Mouse (Mus musculus) heart, postnatal 0 days (tissue): Measurements from ENCODE around the gene Daam1. TPM values are rescaled to one million over a fixed set of nuclear protein-coding genes. Genes with fewer than 3 reads are reported as not detected.
A peak's percentile ranks its signal among the peaks of the same experiment; 100 is the strongest.

Experiments
- ATAC-seq: fragments of 200-750 bp; cut with Nextera tagmentation; 2 replicates; pipeline ENCODE4 v1.8.0; 2017; ENCODE audit warnings: low read depth, moderate number of reproducible peaks, moderate library complexity; ENCODE audit not compliant: insufficient read depth
- DNase-seq: peaks from one replicate; pipeline ENCODE4 v3.0.0-alpha.2; 2016; ENCODE audit warnings: low spot score
- H3K27ac ChIP-seq: fragments of 300-500 bp; sonication (generic); 2 replicates; pipeline ENCODE4 v1.5.1; 2014; ENCODE audit warnings: low read depth, mild to moderate bottlenecking
- H3K27me3 ChIP-seq: fragments of 300-500 bp; sonication (generic); 2 replicates; pipeline ENCODE4 v1.6.1; 2014; ENCODE audit warnings: low read length, mixed read lengths; ENCODE audit not compliant: control insufficient read depth, insufficient read depth
- H3K36me3 ChIP-seq: fragments of 300-500 bp; sonication (generic); replicated peaks from 2 replicates; pipeline ENCODE4 v1.6.1; 2014; ENCODE audit warnings: low read length, mixed read lengths; ENCODE audit not compliant: control insufficient read depth, insufficient read depth
- H3K4me1 ChIP-seq: fragments of 300-500 bp; sonication (generic); 2 replicates; pipeline ENCODE4 v1.6.1; 2014; ENCODE audit warnings: antibody characterized with exemption; ENCODE audit not compliant: control insufficient read depth, insufficient read depth
- H3K4me2 ChIP-seq: fragments of 300-500 bp; sonication (generic); 2 replicates; pipeline ENCODE4 v1.6.1; 2014; ENCODE audit warnings: low read depth, mild to moderate bottlenecking, low read length, moderate library complexity
- H3K4me3 ChIP-seq: fragments of 300-500 bp; sonication (generic); 2 replicates; pipeline ENCODE4 v1.5.1; 2014; ENCODE audit warnings: low read depth, low read length
- H3K9ac ChIP-seq: fragments of 300-500 bp; sonication (generic); replicated peaks from 2 replicates; pipeline ENCODE4 v1.6.1; 2014; ENCODE audit warnings: low read depth, low read length, mixed read lengths
- H3K9me3 ChIP-seq: fragments of 300-500 bp; sonication (generic); replicated peaks from 2 replicates; pipeline ENCODE4 v1.6.1; 2016; ENCODE audit warnings: low read length; ENCODE audit not compliant: control insufficient read depth
- CTCF ChIP-seq: IDR thresholded peaks from 2 replicates; pipeline ENCODE4 v1.5.1; 2016; ENCODE audit warnings: antibody characterized with exemption, control low read depth, low read depth
- EP300 ChIP-seq: IDR thresholded peaks from 2 replicates; pipeline ENCODE4 v1.6.1; 2016; ENCODE audit warnings: antibody characterized with exemption, low read depth
- WGBS: fragments of 180-500 bp; shearing (Covaris S2); extraction: QIAGEN DNeasy Blood & Tissue Kit; methylation state at CpG from one replicate; pipeline ENCODE4 v1.1.7; 2014; 5-methylcytosine and 5-hydroxymethylcytosine counted together
- polyA plus RNA-seq: library from polyadenylated mRNA; unstranded; fragments of >200 nt; fragmentation: Nextera tagmentation; extraction: Ambion mirVana; gene quantifications from 2 replicates; pipeline ENCODE4 v1.2.1, GENCODE M21; 2015
- total RNA-seq: library from RNA; depleted of rRNA; stranded (reverse); fragments of >200 nt; gene quantifications from 2 replicates; pipeline ENCODE4 v1.2.3, GENCODE M21; 2014; ENCODE audit warnings: low replicate concordance

The Daam1 gene
- total and polyA plus RNA-seq, 2 experiments from 2014 or later: 12.8 to 33.8 TPM

DNA sequence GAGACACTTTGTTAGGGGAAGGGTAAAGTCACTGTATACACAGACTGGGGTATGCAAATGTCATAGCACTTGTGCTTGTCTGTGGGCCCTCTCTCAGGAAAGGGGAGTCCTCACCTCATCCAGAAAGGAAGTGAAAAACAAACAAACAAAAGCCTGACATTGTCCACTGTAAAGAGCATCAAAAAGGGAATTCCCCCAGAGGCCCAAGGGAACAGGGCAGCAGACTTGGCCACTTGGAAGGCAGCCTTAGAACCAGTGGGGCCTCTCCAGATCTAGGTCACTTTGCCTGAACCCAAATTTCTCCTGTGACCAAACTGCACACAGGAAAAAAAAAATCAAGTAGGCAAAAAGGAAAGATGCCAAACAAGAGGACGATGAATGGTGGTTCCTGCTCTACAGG is 170.9 kb downstream of the Daam1 start:
- 70% methylated on average over 1 of the region's 1 CpGs for WGBS
- no peak for DNase-seq

DNA sequence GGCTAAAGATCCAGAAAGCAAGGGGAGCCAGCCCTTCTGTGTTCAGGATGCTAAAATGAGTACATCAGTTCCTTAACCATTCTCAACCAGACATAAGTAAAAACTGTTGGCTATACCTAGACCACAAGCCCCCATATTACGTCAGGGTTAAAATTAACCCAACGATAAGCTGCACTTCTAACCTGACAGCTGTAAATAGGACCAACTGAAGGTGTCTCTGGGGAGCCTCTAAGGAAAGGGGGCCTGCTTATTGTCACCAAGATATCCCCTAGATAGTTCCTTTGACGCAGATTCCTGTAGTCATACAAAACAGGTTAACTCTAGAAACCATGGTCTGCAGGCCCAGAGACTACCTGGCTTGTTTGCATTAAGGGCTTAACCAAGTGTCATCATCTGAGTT is 174.4 kb downstream of the Daam1 start:
- no peaks in the 10 kb centered on the region for H3K27me3 ChIP-seq
- DNase-seq: no peak
- TF ChIP-seq CTCF (no peak), EP300 (no peak)
- no peak overlapping the region for H3K4me3 ChIP-seq
- H3K4me2 ChIP-seq: no peak overlapping the region
- no peaks in the 10 kb centered on the region for H3K9me3 ChIP-seq
- H3K36me3 ChIP-seq: no peaks in the 10 kb centered on the region
- peak overlapping the region; percentile 1; the same call in 1 of the 2 replicates for H3K27ac ChIP-seq
- WGBS: 36% methylated on average over 3 of the region's 3 CpGs
- H3K9ac ChIP-seq: no peak overlapping the region
- peaks cover 8% of the 10 kb centered on the region for H3K4me1 ChIP-seq
- peak; percentile 43; the same call in 1 of the 2 replicates for ATAC-seq

More for the DNA sequence above, 170.9 kb downstream of the Daam1 start:
- no peak overlapping the region for H3K9ac ChIP-seq
- H3K9me3 ChIP-seq: no peaks in the 10 kb centered on the region
- H3K4me1 ChIP-seq: peaks cover 27% of the 10 kb centered on the region
- no peaks in the 10 kb centered on the region for H3K27me3 ChIP-seq
- ATAC-seq: no peak
- H3K4me2 ChIP-seq: no peak overlapping the region
- no peak overlapping the region for H3K4me3 ChIP-seq
- no peaks in the 10 kb centered on the region for H3K36me3 ChIP-seq
- H3K27ac ChIP-seq: no peak overlapping the region
- TF ChIP-seq CTCF (no peak), EP300 (no peak)

DNA sequence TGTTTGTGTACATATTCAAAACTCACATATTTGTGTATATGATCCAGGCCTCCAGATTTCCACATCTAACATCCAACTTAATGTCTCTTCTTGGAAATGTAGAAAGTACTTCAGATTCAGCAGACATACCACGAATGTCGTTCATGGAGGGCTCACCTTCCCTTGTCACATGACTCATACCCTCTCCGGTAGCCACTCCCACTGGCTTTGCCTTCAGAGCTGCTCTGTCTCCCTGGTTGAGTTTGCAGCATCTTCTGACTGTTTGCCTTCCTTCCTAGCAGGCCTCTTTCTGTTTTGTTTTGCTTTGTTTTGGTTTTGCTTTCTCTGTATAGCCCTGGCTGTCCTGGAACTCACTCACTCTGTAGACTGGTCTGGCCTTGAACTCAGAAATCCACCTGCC is 176.8 kb downstream of the Daam1 start:
- no peaks in the 10 kb centered on the region for H3K9me3 ChIP-seq
- 64% methylated on average over 3 of the region's 3 CpGs for WGBS
- no peaks in the 10 kb centered on the region for H3K27me3 ChIP-seq
- no peak overlapping the region for H3K4me2 ChIP-seq
- ATAC-seq: no peak
- no peak for TF ChIP-seq EP300
- TF ChIP-seq CTCF: no peak
- no peak overlapping the region for H3K9ac ChIP-seq
- no peak overlapping the region for H3K27ac ChIP-seq
- H3K4me3 ChIP-seq: no peak overlapping the region
- DNase-seq: no peak
- H3K4me1 ChIP-seq: peaks cover 8% of the 10 kb centered on the region
- no peaks in the 10 kb centered on the region for H3K36me3 ChIP-seq

DNA sequence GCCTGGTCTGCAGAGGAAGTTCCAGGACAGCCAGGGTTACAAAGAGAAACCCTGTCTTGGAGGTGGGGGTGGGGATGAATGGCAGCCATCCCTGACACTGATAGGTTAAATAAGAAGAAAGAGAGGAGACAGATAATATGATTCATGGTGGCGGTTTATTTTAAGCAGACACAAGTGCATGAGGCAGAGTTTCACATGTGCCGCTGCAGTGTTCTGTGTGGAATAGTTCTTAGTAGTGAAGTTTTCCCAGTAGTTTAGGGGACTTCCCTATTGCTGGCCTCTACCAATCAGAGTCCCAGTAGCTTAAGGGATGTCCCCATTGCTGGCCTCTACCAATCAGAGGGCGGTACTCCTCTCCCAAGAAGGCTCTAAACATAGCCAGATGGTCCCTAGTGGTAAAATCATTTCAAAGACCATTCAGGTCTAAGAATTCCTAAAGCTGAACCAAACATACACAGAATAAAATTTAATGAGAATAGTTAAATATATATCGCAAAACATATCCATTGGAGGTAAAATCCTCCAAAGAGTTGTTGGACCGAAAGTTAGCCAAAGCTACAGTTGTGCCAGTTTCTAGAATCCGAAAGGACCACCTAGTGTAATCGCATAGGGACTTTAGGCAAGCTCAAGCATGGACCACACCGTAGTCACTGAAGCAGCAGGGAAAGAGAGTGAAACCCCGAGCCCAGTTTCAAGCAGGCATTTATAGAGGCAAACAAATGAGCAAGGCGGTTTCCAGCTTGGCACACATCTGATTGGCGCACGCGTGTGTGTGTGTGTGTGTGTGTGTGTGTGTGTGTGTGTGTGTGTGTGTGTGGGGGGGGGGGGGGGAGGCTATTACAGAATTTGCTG is 178.4 kb downstream of the Daam1 start:
- peaks cover 8% of the 10 kb centered on the region for H3K4me1 ChIP-seq
- no peak overlapping the region for H3K4me2 ChIP-seq
- WGBS: 78% methylated on average over 13 of the region's 13 CpGs
- no peaks in the 10 kb centered on the region for H3K9me3 ChIP-seq
- DNase-seq (no peak), ATAC-seq (peak; percentile 73)
- H3K27me3 ChIP-seq: no peaks in the 10 kb centered on the region
- H3K9ac ChIP-seq: no peak overlapping the region
- no peak overlapping the region for H3K27ac ChIP-seq
- no peaks in the 10 kb centered on the region for H3K36me3 ChIP-seq
- H3K4me3 ChIP-seq: no peak overlapping the region
- TF ChIP-seq EP300 (no peak), CTCF (no peak)

DNA sequence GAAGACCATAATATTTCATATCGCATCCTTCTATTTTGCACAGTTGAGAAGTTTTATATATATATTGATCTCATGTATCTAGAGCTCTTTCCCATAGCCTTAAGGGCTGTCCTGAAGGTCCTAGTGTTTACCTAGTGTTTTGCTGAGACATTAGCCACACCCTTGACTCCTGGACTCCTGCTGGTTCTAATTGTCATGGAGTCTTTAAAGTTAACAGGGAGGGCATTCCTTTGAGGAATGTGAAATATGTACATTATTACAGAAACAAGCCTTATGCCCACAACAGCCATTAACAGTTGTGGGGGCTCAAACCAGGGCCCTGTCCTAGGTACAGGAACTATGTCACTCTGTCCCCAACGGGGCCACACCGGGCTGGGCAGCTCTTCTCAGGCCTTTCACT is 180.5 kb downstream of the Daam1 start:
- 94% methylated on average over 3 of the region's 3 CpGs for WGBS
- ATAC-seq: no peak

More for the DNA sequence above, 180.5 kb downstream of the Daam1 start:
- H3K4me3 ChIP-seq: no peak overlapping the region
- no peaks in the 10 kb centered on the region for H3K9me3 ChIP-seq
- TF ChIP-seq CTCF (no peak), EP300 (no peak)
- H3K27me3 ChIP-seq: no peaks in the 10 kb centered on the region
- no peaks in the 10 kb centered on the region for H3K36me3 ChIP-seq
- H3K4me1 ChIP-seq: peaks cover 2% of the 10 kb centered on the region; the same call in 1 of the 2 replicates
- no peak for DNase-seq
- no peak overlapping the region for H3K4me2 ChIP-seq
- H3K9ac ChIP-seq: no peak overlapping the region
- no peak overlapping the region for H3K27ac ChIP-seq
